Mouse (Mus musculus) liver, embryonic 13.5 days (tissue): ENCODE measurements at regions not wholly inside any gene's neighbourhood (a gene's known extent, or its start where the extent isn't known, plus 50 kb on each side); places are given as distances from the start of the nearest gene placed in this dataset.

Source experiments
- ATAC-seq: fragments of 200-750 bp; cut with Nextera tagmentation; 2 replicates; pipeline ENCODE4 v1.8.0; 2017; ENCODE audit warnings: low read depth, mild to moderate bottlenecking, moderate number of reproducible peaks, moderate library complexity
- DNase-seq: peaks from one replicate; pipeline ENCODE4 v3.0.0; 2022
- H3K27ac ChIP-seq: fragments of 300-500 bp; sonication (generic); 2 replicates; pipeline ENCODE4 v1.5.1; 2015; ENCODE audit warnings: moderate library complexity, mild to moderate bottlenecking, inconsistent platforms
- H3K27me3 ChIP-seq: fragments of 300-500 bp; sonication (generic); 2 replicates; pipeline ENCODE4 v1.6.1; 2015; ENCODE audit warnings: mild to moderate bottlenecking, inconsistent platforms
- H3K36me3 ChIP-seq: fragments of 300-500 bp; sonication (generic); 2 replicates; pipeline ENCODE4 v1.6.1; 2015; ENCODE audit warnings: mild to moderate bottlenecking, inconsistent platforms
- H3K4me1 ChIP-seq: fragments of 300-500 bp; sonication (generic); replicated peaks from 2 replicates; pipeline ENCODE4 v1.6.1; 2015; ENCODE audit warnings: inconsistent platforms
- H3K4me2 ChIP-seq: fragments of 300-500 bp; sonication (generic); 2 replicates; pipeline ENCODE4 v1.6.1; 2015; ENCODE audit warnings: inconsistent platforms, mild to moderate bottlenecking, moderate library complexity
- H3K4me3 ChIP-seq: fragments of 300-500 bp; sonication (generic); replicated peaks from 2 replicates; pipeline ENCODE4 v1.5.1; 2015; ENCODE audit warnings: mild to moderate bottlenecking, inconsistent platforms
- H3K9ac ChIP-seq: fragments of 300-500 bp; sonication (generic); 2 replicates; pipeline ENCODE4 v1.6.1; 2015; ENCODE audit warnings: mild to moderate bottlenecking, inconsistent platforms
- H3K9me3 ChIP-seq: fragments of 300-500 bp; sonication (generic); replicated peaks from 2 replicates; pipeline ENCODE4 v1.6.1; 2016; ENCODE audit warnings: inconsistent platforms
- WGBS: fragments of 180-500 bp; shearing (Covaris S2); methylation state at CpG from one replicate; pipeline ENCODE4 v1.1.7; 2015; ENCODE audit not compliant: insufficient replicate concordance; 5-methylcytosine and 5-hydroxymethylcytosine counted together

GRCm38 (mm10) chr2:74029938-74030337 is 118.8 kb upstream of the Atp5g3 start:
- H3K36me3 ChIP-seq = no peaks in the 10 kb centered on the region
- no peak overlapping the region for H3K4me2 ChIP-seq
- WGBS = 42% methylated on average over 9 of the region's 9 CpGs
- H3K27ac ChIP-seq = no peak overlapping the region
- ATAC-seq (no peak), DNase-seq (no peak)
- no peak overlapping the region for H3K4me3 ChIP-seq
- no peaks in the 10 kb centered on the region for H3K4me1 ChIP-seq
- no peaks in the 10 kb centered on the region for H3K27me3 ChIP-seq
- H3K9me3 ChIP-seq = no peaks in the 10 kb centered on the region
- no peak overlapping the region for H3K9ac ChIP-seq

- H3K4me3 ChIP-seq = no peak overlapping the region
- H3K4me2 ChIP-seq = no peak overlapping the region
- no peaks in the 10 kb centered on the region for H3K36me3 ChIP-seq
- 57% methylated on average over 11 of the region's 11 CpGs for WGBS
- DNase-seq (no peak), ATAC-seq (no peak)
- H3K27ac ChIP-seq = no peak overlapping the region
- no peak overlapping the region for H3K9ac ChIP-seq
- H3K4me1 ChIP-seq = no peaks in the 10 kb centered on the region
- no peaks in the 10 kb centered on the region for H3K9me3 ChIP-seq
- no peaks in the 10 kb centered on the region for H3K27me3 ChIP-seq
Observed at GRCm38 (mm10) chr2:74027404-74028104, 116.4 kb upstream of the Atp5g3 start.

- 72% methylated on average over 7 of the region's 7 CpGs for WGBS
- ATAC-seq (no peak), DNase-seq (no peak)
- no peak overlapping the region for H3K9ac ChIP-seq
- no peak overlapping the region for H3K4me2 ChIP-seq
- H3K4me3 ChIP-seq = no peak overlapping the region
- no peaks in the 10 kb centered on the region for H3K4me1 ChIP-seq
- no peak overlapping the region for H3K27ac ChIP-seq
- no peaks in the 10 kb centered on the region for H3K27me3 ChIP-seq
- no peaks in the 10 kb centered on the region for H3K9me3 ChIP-seq
- H3K36me3 ChIP-seq = no peaks in the 10 kb centered on the region
Observed at GRCm38 (mm10) chr2:74015146-74015545, 104.0 kb upstream of the Atp5g3 start.

GRCm38 (mm10) chr2:74014201-74014600 is 103.1 kb upstream of the Atp5g3 start:
- DNase-seq (no peak), ATAC-seq (no peak)
- Histone ChIP-seq H3K9me3 (no peaks in the 10 kb centered on the region), H3K27me3 (no peaks in the 10 kb centered on the region), H3K9ac (no peak overlapping the region), H3K27ac (no peak overlapping the region), H3K4me1 (no peaks in the 10 kb centered on the region), H3K36me3 (no peaks in the 10 kb centered on the region), H3K4me3 (no peak overlapping the region), H3K4me2 (no peak overlapping the region)
- WGBS = 66% methylated on average over 3 of the region's 3 CpGs

- Histone ChIP-seq H3K4me3 (no peak overlapping the region), H3K36me3 (no peaks in the 10 kb centered on the region), H3K27me3 (no peaks in the 10 kb centered on the region), H3K9ac (no peak overlapping the region), H3K4me1 (no peaks in the 10 kb centered on the region), H3K27ac (no peak overlapping the region), H3K9me3 (no peaks in the 10 kb centered on the region), H3K4me2 (no peak overlapping the region)
- WGBS = 20% methylated on average over 2 of the region's 2 CpGs
- ATAC-seq (no peak), DNase-seq (no peak)
Observed at GRCm38 (mm10) chr2:73998531-73998930, 87.4 kb upstream of the Atp5g3 start.

GRCm38 (mm10) chr2:73996986-73997385 is 85.9 kb upstream of the Atp5g3 start:
- ATAC-seq (no peak), DNase-seq (no peak)
- H3K27me3 ChIP-seq = no peaks in the 10 kb centered on the region
- no peak overlapping the region for H3K4me2 ChIP-seq
- no peaks in the 10 kb centered on the region for H3K9me3 ChIP-seq
- H3K9ac ChIP-seq = no peak overlapping the region
- H3K36me3 ChIP-seq = no peaks in the 10 kb centered on the region
- H3K4me3 ChIP-seq = no peak overlapping the region
- H3K27ac ChIP-seq = no peak overlapping the region
- no peaks in the 10 kb centered on the region for H3K4me1 ChIP-seq
- WGBS = 56% methylated on average over 5 of the region's 5 CpGs

- H3K4me1 ChIP-seq = no peaks in the 10 kb centered on the region
- no peak overlapping the region for H3K27ac ChIP-seq
- no peaks in the 10 kb centered on the region for H3K9me3 ChIP-seq
- no peaks in the 10 kb centered on the region for H3K27me3 ChIP-seq
- ATAC-seq = no peak
- H3K4me3 ChIP-seq = no peak overlapping the region
- no peak overlapping the region for H3K9ac ChIP-seq
- no peaks in the 10 kb centered on the region for H3K36me3 ChIP-seq
- H3K4me2 ChIP-seq = no peak overlapping the region
- 72% methylated on average over 11 of the region's 11 CpGs for WGBS
- no peak for DNase-seq
Observed at GRCm38 (mm10) chr2:73991818-73992217, 80.7 kb upstream of the Atp5g3 start.

GRCm38 (mm10) chr2:73987441-73988105 is 76.4 kb upstream of the Atp5g3 start:
- no peak overlapping the region for H3K4me2 ChIP-seq
- no peaks in the 10 kb centered on the region for H3K36me3 ChIP-seq
- H3K9me3 ChIP-seq = no peaks in the 10 kb centered on the region
- H3K27ac ChIP-seq = no peak overlapping the region
- H3K4me3 ChIP-seq = no peak overlapping the region
- no peaks in the 10 kb centered on the region for H3K4me1 ChIP-seq
- WGBS = 59% methylated on average over 10 of the region's 10 CpGs
- no peak overlapping the region for H3K9ac ChIP-seq
- no peak for DNase-seq
- no peaks in the 10 kb centered on the region for H3K27me3 ChIP-seq
- ATAC-seq = no peak

GRCm38 (mm10) chr2:73985911-73986250 is 74.8 kb upstream of the Atp5g3 start:
- H3K4me2 ChIP-seq = no peak overlapping the region
- no peaks in the 10 kb centered on the region for H3K36me3 ChIP-seq
- 70% methylated on average over 6 of the region's 6 CpGs for WGBS
- DNase-seq = no peak
- no peaks in the 10 kb centered on the region for H3K9me3 ChIP-seq
- no peaks in the 10 kb centered on the region for H3K27me3 ChIP-seq
- no peak for ATAC-seq
- H3K27ac ChIP-seq = no peak overlapping the region
- H3K9ac ChIP-seq = no peak overlapping the region
- no peak overlapping the region for H3K4me3 ChIP-seq
- no peaks in the 10 kb centered on the region for H3K4me1 ChIP-seq

GRCm38 (mm10) chr2:73985238-73985910 is 74.2 kb upstream of the Atp5g3 start:
- no peaks in the 10 kb centered on the region for H3K4me1 ChIP-seq
- no peak overlapping the region for H3K27ac ChIP-seq
- no peaks in the 10 kb centered on the region for H3K36me3 ChIP-seq
- H3K4me3 ChIP-seq = no peak overlapping the region
- H3K27me3 ChIP-seq = no peaks in the 10 kb centered on the region
- WGBS = 73% methylated on average over 14 of the region's 14 CpGs
- no peaks in the 10 kb centered on the region for H3K9me3 ChIP-seq
- ATAC-seq (no peak), DNase-seq (no peak)
- H3K9ac ChIP-seq = no peak overlapping the region
- no peak overlapping the region for H3K4me2 ChIP-seq

GRCm38 (mm10) chr2:73983166-73983565 is 72.0 kb upstream of the Atp5g3 start:
- no peaks in the 10 kb centered on the region for H3K9me3 ChIP-seq
- H3K9ac ChIP-seq = no peak overlapping the region
- H3K36me3 ChIP-seq = no peaks in the 10 kb centered on the region
- no peak overlapping the region for H3K4me3 ChIP-seq
- WGBS = 54% methylated on average over 4 of the region's 4 CpGs
- H3K4me1 ChIP-seq = no peaks in the 10 kb centered on the region
- ATAC-seq (no peak), DNase-seq (no peak)
- no peak overlapping the region for H3K4me2 ChIP-seq
- H3K27ac ChIP-seq = no peak overlapping the region
- no peaks in the 10 kb centered on the region for H3K27me3 ChIP-seq

- Histone ChIP-seq H3K4me3 (no peak overlapping the region), H3K9ac (no peak overlapping the region), H3K4me2 (no peak overlapping the region), H3K36me3 (no peaks in the 10 kb centered on the region), H3K9me3 (no peaks in the 10 kb centered on the region), H3K27ac (no peak overlapping the region), H3K4me1 (no peaks in the 10 kb centered on the region), H3K27me3 (no peaks in the 10 kb centered on the region)
- WGBS = 81% methylated on average over 15 of the region's 15 CpGs
- no peak for DNase-seq
- no peak for ATAC-seq
Observed at GRCm38 (mm10) chr2:73978072-73978471, 66.9 kb upstream of the Atp5g3 start.
